8 mouse cellular contexts compared by ENCODE assay signal in the genomic region with DNA sequence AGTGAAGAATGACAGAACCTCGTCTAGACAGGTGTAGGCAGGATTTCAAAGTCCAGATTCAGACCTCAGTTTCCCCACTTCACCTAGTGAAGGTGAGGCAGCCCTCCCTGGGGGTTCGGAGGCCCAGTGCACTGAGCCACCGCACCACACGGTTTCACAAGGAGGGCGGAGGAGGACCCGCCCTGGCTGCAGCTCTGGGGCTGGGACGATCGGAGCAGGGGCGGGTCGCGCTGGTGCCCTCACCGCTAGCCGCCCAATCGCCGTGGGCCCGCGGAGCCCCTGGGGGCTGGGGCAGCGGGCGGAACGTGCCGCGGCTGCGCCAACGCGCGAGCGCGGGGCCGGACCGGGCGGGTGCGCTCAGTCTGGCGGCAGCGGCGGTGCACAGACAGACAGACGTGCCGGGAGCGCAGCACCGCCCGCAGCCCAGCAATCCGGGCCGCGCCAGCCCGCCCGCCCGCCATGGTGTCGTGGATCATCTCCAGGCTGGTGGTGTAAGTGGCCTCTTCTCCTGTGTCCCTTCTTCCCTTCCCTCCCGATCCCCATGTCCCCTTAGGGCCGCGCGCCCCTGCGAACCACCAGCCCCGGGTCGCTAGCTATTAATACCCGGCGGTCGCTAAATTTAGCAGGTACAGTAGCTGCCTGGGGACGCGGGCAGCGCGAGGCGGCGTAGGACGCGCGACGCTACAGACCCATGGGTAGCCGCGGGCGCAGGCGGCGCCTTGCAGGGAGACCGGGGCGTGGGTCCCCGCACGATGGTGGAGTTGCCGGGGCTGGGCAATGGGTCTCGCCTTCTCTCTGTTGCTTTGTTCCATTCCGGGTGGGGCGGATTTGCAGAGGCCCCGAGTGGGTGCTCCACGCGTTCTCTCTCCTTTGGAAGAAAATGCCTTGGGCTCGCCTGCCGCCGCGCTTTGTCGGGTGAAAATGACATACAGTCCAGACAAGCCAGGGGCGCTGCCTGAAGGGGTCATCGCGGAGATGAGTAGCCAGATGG. TPM values are rescaled to one million over a fixed set of nuclear protein-coding genes. Genes with fewer than 3 reads are reported as not detected.
DNase-seq lines count a peak whose midpoint lies in the region; ATAC-seq and TF ChIP-seq lines count a peak whose summit lies in the region.

TSS of gene Reep1 (plus strand) at position 51 of the 991 bp plus-strand sequence.

- ATAC-seq in embryonic facial prominence, embryonic 11.5 days (replicated peaks; ENCODE audit: insufficient number of reproducible peaks, low FRiP score, low TSS enrichment, low read depth): peak; percentile 88
- ATAC-seq in kidney, embryonic 15.5 days (replicated peaks; ENCODE audit: low FRiP score): peak; percentile 93
- ATAC-seq in neural tube, embryonic 12.5 days (ENCODE audit: low FRiP score, low read depth): peak; percentile 90

- H3K9me3 ChIP-seq in embryonic facial prominence, embryonic 11.5 days (replicated peaks; ENCODE audit: control insufficient read depth, low read length): no peaks in the 10 kb centered on the region
- no peaks in the 10 kb centered on the region for H3K9me3 ChIP-seq in kidney, embryonic 15.5 days (replicated peaks)
- no peaks in the 10 kb centered on the region for H3K9me3 ChIP-seq in neural tube, embryonic 12.5 days

- intact Hi-C loops in heart, adult 2 months (cut with DNase I): loop anchor here (5.0 kb wide), 2 partner anchors 49 to 76 kb away; partner anchors contain the start of gene Kdm3a

- H3K36me3 ChIP-seq in embryonic facial prominence, embryonic 11.5 days (replicated peaks; ENCODE audit: control insufficient read depth, insufficient read depth, low read depth, low read length): no peaks in the 10 kb centered on the region
- H3K36me3 ChIP-seq in heart, adult 2 months (ENCODE audit: control insufficient read depth, insufficient read depth, low read length): no peaks in the 10 kb centered on the region
- H3K36me3 ChIP-seq in kidney, embryonic 15.5 days: no peaks in the 10 kb centered on the region
- no peaks in the 10 kb centered on the region for H3K36me3 ChIP-seq in liver, adult 2 months (ENCODE audit: control insufficient read depth, insufficient read depth, low read length)
- no peaks in the 10 kb centered on the region for H3K36me3 ChIP-seq in neural tube, embryonic 12.5 days

- under 1% methylated on average over 86 of the region's 91 CpGs for WGBS in embryonic facial prominence, embryonic 11.5 days
- WGBS in heart, adult 2 months: under 1% methylated on average over 90 of the region's 91 CpGs
- WGBS in kidney, embryonic 15.5 days: under 1% methylated on average over 91 of the region's 91 CpGs
- 1% methylated on average over 91 of the region's 91 CpGs for WGBS in liver, adult 2 months
- WGBS in neural tube, embryonic 12.5 days: under 1% methylated on average over 87 of the region's 91 CpGs

- H3K27me3 ChIP-seq in embryonic facial prominence, embryonic 11.5 days (ENCODE audit: control insufficient read depth, insufficient read depth, low read length): peaks cover 13% of the 10 kb centered on the region
- no peaks in the 10 kb centered on the region for H3K27me3 ChIP-seq in heart, adult 2 months (ENCODE audit: control insufficient read depth, insufficient read depth, low read length)
- peaks cover 25% of the 10 kb centered on the region for H3K27me3 ChIP-seq in kidney, embryonic 15.5 days
- H3K27me3 ChIP-seq in liver, adult 2 months (ENCODE audit: control insufficient read depth, insufficient read depth, low read length): peaks cover 13% of the 10 kb centered on the region
- no peaks in the 10 kb centered on the region for H3K27me3 ChIP-seq in neural tube, embryonic 12.5 days (replicated peaks)

- peak within 1 kb of the TSS; percentile 64 for H3K9ac ChIP-seq in embryonic facial prominence, embryonic 11.5 days (replicated peaks; ENCODE audit: low read length)
- peak within 1 kb of the TSS; percentile 92 for H3K9ac ChIP-seq in heart, adult 2 months (ENCODE audit: low read depth, low read length)
- H3K9ac ChIP-seq in kidney, embryonic 15.5 days: peak within 1 kb of the TSS; percentile 55
- peak within 1 kb of the TSS; percentile 79 for H3K9ac ChIP-seq in liver, adult 2 months (ENCODE audit: low read depth, low read length)
- H3K9ac ChIP-seq in neural tube, embryonic 12.5 days: peak within 1 kb of the TSS; percentile 83

- no peak for TF ChIP-seq CTCF in heart, adult 2 months (IDR thresholded peaks at IDR 0.05)
- no peak for TF ChIP-seq CTCF in liver, adult 2 months (IDR thresholded peaks at IDR 0.05; ENCODE audit: low read depth, low read length)

- peak within 1 kb of the TSS; percentile 98 for H3K4me2 ChIP-seq in embryonic facial prominence, embryonic 11.5 days (ENCODE audit: low read depth, low read length)
- H3K4me2 ChIP-seq in kidney, embryonic 15.5 days: peak within 1 kb of the TSS; percentile 98
- peak within 1 kb of the TSS; percentile 83 for H3K4me2 ChIP-seq in neural tube, embryonic 12.5 days (replicated peaks)

- H3K4me1 ChIP-seq in embryonic facial prominence, embryonic 11.5 days (ENCODE audit: control insufficient read depth, insufficient read depth, low read length): no peaks in the 10 kb centered on the region
- H3K4me1 ChIP-seq in heart, adult 2 months (ENCODE audit: control insufficient read depth, insufficient read depth, low read length): no peaks in the 10 kb centered on the region; the same call in 1 of the 2 replicates
- peaks cover 16% of the 10 kb centered on the region for H3K4me1 ChIP-seq in kidney, embryonic 15.5 days
- H3K4me1 ChIP-seq in liver, adult 2 months (ENCODE audit: control insufficient read depth, insufficient read depth, low read length): peaks cover 2% of the 10 kb centered on the region; the same call in 1 of the 2 replicates
- peaks cover 11% of the 10 kb centered on the region; the same call in 1 of the 2 replicates for H3K4me1 ChIP-seq in neural tube, embryonic 12.5 days

- peak; percentile 29 to 66 for DNase-seq in spleen, postnatal 4 days (ENCODE audit: low spot score in 2 of 2)
- no peak for DNase-seq in spleen, postnatal 14 days (ENCODE audit: low spot score in 2 of 2)
- DNase-seq in embryonic facial prominence, embryonic 11.5 days (ENCODE audit: low spot score): peak; percentile 71
- peak; percentile 69 to 80 for DNase-seq in heart, adult 2 months
- no peak for DNase-seq in liver, adult 2 months (ENCODE audit: extremely low read depth, low read depth, low spot score)
- peak; percentile 67 for DNase-seq in thymus, postnatal 25 days

- peak within 1 kb of the TSS; percentile 61 for H3K4me3 ChIP-seq in embryonic facial prominence, embryonic 11.5 days (ENCODE audit: low read depth, low read length)
- peak within 1 kb of the TSS; percentile 55 for H3K4me3 ChIP-seq in heart, adult 2 months
- peak within 1 kb of the TSS; percentile 68 for H3K4me3 ChIP-seq in kidney, embryonic 15.5 days (replicated peaks)
- peak within 1 kb of the TSS; percentile 74 for H3K4me3 ChIP-seq in liver, adult 2 months (ENCODE audit: insufficient read depth, low read depth, low read length)
- H3K4me3 ChIP-seq in neural tube, embryonic 12.5 days: peak within 1 kb of the TSS; percentile 74

- H3K27ac ChIP-seq in embryonic facial prominence, embryonic 11.5 days (replicated peaks; ENCODE audit: low read depth, low read length): no peak within 1 kb of the TSS
- H3K27ac ChIP-seq in heart, adult 2 months: peak within 1 kb of the TSS; percentile 63
- H3K27ac ChIP-seq in kidney, embryonic 15.5 days: 0 out of 2 replicates have a peak within 1 kb of the TSS, but pooled peaks have one; percentile 6
- H3K27ac ChIP-seq in liver, adult 2 months (replicated peaks; ENCODE audit: insufficient read depth, low read depth, low read length): no peak within 1 kb of the TSS
- peak within 1 kb of the TSS; percentile 78 for H3K27ac ChIP-seq in neural tube, embryonic 12.5 days

- no peaks in the 10 kb centered on the region for H3K79me2 ChIP-seq in heart, adult 2 months (replicated peaks; ENCODE audit: control insufficient read depth, insufficient read depth, low read length)
- no peaks in the 10 kb centered on the region for H3K79me2 ChIP-seq in liver, adult 2 months (ENCODE audit: control insufficient read depth, insufficient read depth, low read length)

- no peak for TF ChIP-seq EP300 in heart, adult 2 months (IDR thresholded peaks at IDR 0.05; ENCODE audit: insufficient read depth, low read depth, low read length)

- TF ChIP-seq POLR2A in heart, adult 2 months (IDR thresholded peaks at IDR 0.05; ENCODE audit: insufficient read depth, low read depth, low read length): no peak
- 0 out of 2 replicates have a peak, but pooled peaks have one; percentile 15 for TF ChIP-seq POLR2A in liver, adult 2 months (IDR thresholded peaks at IDR 0.05; ENCODE audit: extremely low read depth, insufficient read depth, low read length)

RNA-seq across cellular contexts. Expression of gene Reep1, which starts in this region (rescaled TPM):
- polyA plus RNA-seq in embryonic facial prominence, embryonic 11.5 days (2014; fragmentation: Nextera tagmentation; extraction: Ambion mirVana): 25.1 and 27.8 TPM in 2 replicates
- 10 to 100 TPM; 16.7 to 18.4 TPM for total RNA-seq in heart, adult 2 months (2021)
- 12.1 and 25.0 TPM in 2 replicates for polyA plus RNA-seq in heart, adult 2 months (2012; rRNA removed)
- polyA plus RNA-seq in kidney, embryonic 15.5 days (2015; fragmentation: Nextera tagmentation; extraction: Ambion mirVana): 13.2 and 15.0 TPM in 2 replicates
- 0.74 and 0.94 TPM in 2 replicates for total RNA-seq in liver, adult 2 months (2014; rRNA removed)
- 0.22 and 0.40 TPM in 2 replicates for polyA plus RNA-seq in liver, adult 2 months (2012; rRNA removed)
- polyA plus RNA-seq in neural tube, embryonic 12.5 days (2016; fragmentation: Nextera tagmentation; extraction: Ambion mirVana): 141 and 158 TPM in 2 replicates

Comparison
In these comparisons a context has a peak if more than half of its experiments do, and no peak if none do; other contexts are left out.
1. DNase-seq: peak in spleen, postnatal 4 days (2 of 2), embryonic facial prominence, embryonic 11.5 days (single experiment), heart, adult 2 months (2 of 2) and thymus, postnatal 25 days (single experiment); none in spleen, postnatal 14 days (0 of 2) and liver, adult 2 months (single experiment).
2. H3K27ac ChIP-seq: peak in heart, adult 2 months (single experiment), kidney, embryonic 15.5 days (single experiment) and neural tube, embryonic 12.5 days (single experiment); none in embryonic facial prominence, embryonic 11.5 days (single experiment) and liver, adult 2 months (single experiment).
3. Peak in every context shown above with its lines, with median percentiles within 50 percentile points of each other: ATAC-seq, H3K4me2 ChIP-seq, H3K4me3 ChIP-seq and H3K9ac ChIP-seq.